Mouse (Mus musculus): ENCODE data around the gene Pla2g6.

Gene Pla2g6

GRCm38 (mm10) chr15:79242574-79243233 lies 85.5 kb downstream of the Pla2g6 start:
- DNase-seq (ENCODE audit: low spot score in 2 of 2) = no peak

- DNase-seq (ENCODE audit: low spot score in 2 of 2) = no peak
Measured at GRCm38 (mm10) chr15:79238036-79238435, 90.2 kb downstream of the Pla2g6 start.
